Mouse (Mus musculus): ENCODE results near the gene Ddx42. TPM values are rescaled to one million over a fixed set of nuclear protein-coding genes. Genes with fewer than 3 reads are reported as not detected.

Ddx42 gene
- 11.9 and 13.5 TPM in 2 replicates for polyA plus RNA-seq (2012; rRNA removed)

GRCm38 (mm10) chr11:106216730-106217490, at the start of gene Ddx42:
Gene Ddx42 (plus strand): TSS chr11:106216926.

GRCm38 (mm10) chr11:106202123-106202465, 14.6 kb upstream of the Ddx42 start, which contains the start of gene Strada:
Gene Strada (minus strand): TSS chr11:106202168.

GRCm38 (mm10) chr11:106215927-106216729, 598 bp upstream of the Ddx42 start, which contains the start of gene Ccdc47:
Gene Ccdc47 (minus strand): TSS chr11:106216344.

DNA sequence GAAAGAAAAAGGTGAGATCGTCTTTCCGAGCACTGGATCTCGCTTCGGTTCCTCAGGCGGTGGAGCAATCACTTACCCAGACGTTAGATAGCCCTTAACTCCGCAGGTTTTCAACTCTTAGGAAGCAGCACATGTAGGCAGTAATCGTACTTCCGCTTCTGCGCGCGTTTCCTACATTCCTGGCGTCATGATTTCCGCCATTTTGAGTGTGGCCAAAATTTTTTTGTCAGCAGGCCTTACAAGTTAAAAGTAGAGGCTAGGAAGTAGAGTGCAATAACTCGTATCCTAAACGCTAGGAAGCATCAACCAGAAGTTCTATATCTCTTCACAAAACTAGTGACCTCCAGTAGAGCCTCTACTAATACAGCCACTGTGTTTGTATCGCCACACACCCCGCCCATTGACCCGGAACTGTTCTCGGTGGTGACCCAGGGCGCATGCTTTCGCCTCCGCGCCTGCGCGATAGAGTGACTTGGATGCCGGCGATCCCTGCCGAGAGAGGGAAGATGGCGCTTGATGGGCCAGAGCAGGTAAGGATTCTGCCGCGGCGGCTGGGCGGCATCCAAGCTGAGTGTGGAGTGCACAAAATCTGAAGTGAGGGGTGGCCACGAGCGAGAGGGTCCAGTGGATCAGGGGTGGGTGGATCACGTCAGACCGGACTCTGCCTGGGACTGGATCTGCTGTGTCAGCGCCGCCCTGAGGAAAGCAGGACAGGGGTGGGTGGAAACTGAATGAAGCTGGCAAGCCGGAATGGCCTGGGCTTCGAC, 39.1 kb downstream of the Ddx42 start, which contains the start of the genes Ftsj3 and Psmc5:
Ftsj3 (minus strand) TSS at position 395 of the 767 bp plus-strand sequence.
Psmc5 (plus strand) TSS at position 470 of the 767 bp plus-strand sequence.

DNA sequence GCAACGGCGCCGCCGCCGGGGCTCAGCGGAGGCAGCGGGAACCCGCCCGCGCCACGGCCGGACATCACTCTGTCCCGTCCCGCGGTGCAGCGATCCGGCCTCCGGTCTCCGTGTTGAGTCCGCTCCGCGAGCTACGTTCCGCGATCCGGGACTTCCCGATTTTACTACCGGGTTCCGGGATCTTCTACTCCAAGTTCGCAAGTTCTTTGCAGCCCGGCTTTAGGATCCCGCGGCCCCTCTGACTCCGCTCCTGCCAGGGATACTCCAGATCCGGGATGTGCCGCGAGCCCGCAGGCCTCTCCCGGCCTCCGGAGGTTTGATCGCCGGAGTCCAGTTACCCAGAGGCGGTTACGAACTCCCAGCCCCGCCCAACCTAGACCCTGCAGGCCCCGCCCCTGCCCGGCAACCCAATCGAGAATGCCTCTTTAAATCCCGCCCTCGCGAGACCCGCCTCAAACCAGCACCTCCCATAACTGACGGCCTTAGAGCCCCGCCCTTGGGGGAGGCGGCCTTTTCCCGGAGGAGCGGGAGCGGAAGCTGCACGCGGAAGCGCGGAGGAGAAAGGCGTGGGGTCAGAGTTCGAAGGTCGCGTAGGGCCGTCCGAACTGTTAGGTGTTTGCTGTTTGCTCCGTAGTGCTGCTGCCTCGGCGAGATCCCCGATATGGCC, 56.1 kb downstream of the Ddx42 start, which contains the start of gene Smarcd2:
Smarcd2 (minus strand) TSS at position 329 of the 667 bp plus-strand sequence.

GRCm38 (mm10) chr11:106276454-106276853, 59.7 kb downstream of the Ddx42 start, which contains the start of gene Tcam1:
Gene Tcam1 (plus strand): TSS chr11:106276672.

Other genes starting within 250 kb of the Ddx42 start
- 0.09 and 0.46 TPM in 2 replicates for gene Ace, start 249.0 kb upstream of the Ddx42 start, polyA plus RNA-seq (2012; rRNA removed)
- not detected in 2 replicates for gene Ace3, start 222.3 kb upstream of the Ddx42 start, polyA plus RNA-seq (2012; rRNA removed)
- gene Kcnh6, start 208.8 kb upstream of the Ddx42 start, polyA plus RNA-seq (2012; rRNA removed), result 0.01 and 0.03 TPM in 2 replicates
- 12.6 and 16.4 TPM in 2 replicates for gene Dcaf7, start 180.1 kb upstream of the Ddx42 start, polyA plus RNA-seq (2012; rRNA removed)
- gene Taco1, start 150.9 kb upstream of the Ddx42 start, polyA plus RNA-seq (2012; rRNA removed), result 8.7 and 9.4 TPM in 2 replicates
- 9.5 and 10.2 TPM in 2 replicates for gene Map3k3, start 132.3 kb upstream of the Ddx42 start, polyA plus RNA-seq (2012; rRNA removed)
- gene Gm10840, start 56.1 kb upstream of the Ddx42 start, polyA plus RNA-seq (2012; rRNA removed), result not detected in 2 replicates
- gene Limd2, start 56.1 kb upstream of the Ddx42 start, polyA plus RNA-seq (2012; rRNA removed), result 39.4 and 40.4 TPM in 2 replicates
- gene Strada, start 14.8 kb upstream of the Ddx42 start, polyA plus RNA-seq (2012; rRNA removed), result 6.9 and 7.0 TPM in 2 replicates
- gene Ccdc47, start 582 bp upstream of the Ddx42 start, polyA plus RNA-seq (2012; rRNA removed), result 24.5 and 27.0 TPM in 2 replicates
- gene Ftsj3, start 39.2 kb downstream of the Ddx42 start, polyA plus RNA-seq (2012; rRNA removed), result 15.5 and 16.4 TPM in 2 replicates
- 60.5 and 63.5 TPM in 2 replicates for gene Psmc5, start 39.2 kb downstream of the Ddx42 start, polyA plus RNA-seq (2012; rRNA removed)
- gene Smarcd2, start 56.0 kb downstream of the Ddx42 start, polyA plus RNA-seq (2012; rRNA removed), result 35.1 and 37.9 TPM in 2 replicates
- gene Tcam1, start 59.7 kb downstream of the Ddx42 start, polyA plus RNA-seq (2012; rRNA removed), result 0.11 and 0.13 TPM in 2 replicates
- 0.07 and 0.08 TPM in 2 replicates for gene Gh, start 84.9 kb downstream of the Ddx42 start, polyA plus RNA-seq (2012; rRNA removed)
- 14.8 and 21.6 TPM in 2 replicates for gene Cd79b, start 97.8 kb downstream of the Ddx42 start, polyA plus RNA-seq (2012; rRNA removed)
- gene Scn4a, start 136.4 kb downstream of the Ddx42 start, polyA plus RNA-seq (2012; rRNA removed), result 0.06 TPM in 2 replicates
- gene Prr29, start 148.5 kb downstream of the Ddx42 start, polyA plus RNA-seq (2012; rRNA removed), result not detected in 2 replicates
- 17.5 and 19.2 TPM in 2 replicates for gene Icam2, start 171.1 kb downstream of the Ddx42 start, polyA plus RNA-seq (2012; rRNA removed)

All from liver, embryonic 18 days (tissue).